Mouse (Mus musculus) neural tube, embryonic 14.5 days (tissue): ENCODE results near the gene Zbtb43. TPM values are rescaled to one million over a fixed set of nuclear protein-coding genes. Genes with fewer than 3 reads are reported as not detected.

Experiments used
- ATAC-seq: fragments of 200-750 bp; cut with Nextera tagmentation; 2 replicates; pipeline ENCODE4 v1.8.0; 2017; ENCODE audit warnings: low read depth, mild to moderate bottlenecking, moderate TSS enrichment, moderate library complexity
- H3K27ac ChIP-seq: fragments of 300-500 bp; sonication (generic); 2 replicates; pipeline ENCODE4 v1.5.1; 2014; ENCODE audit warnings: low read depth, mild to moderate bottlenecking, control low read depth, low read length, moderate library complexity, mixed read lengths
- H3K27me3 ChIP-seq: fragments of 300-500 bp; sonication (generic); 2 replicates; pipeline ENCODE4 v1.6.1; 2014; ENCODE audit warnings: low read length; ENCODE audit not compliant: control insufficient read depth, insufficient read depth
- H3K36me3 ChIP-seq: fragments of 300-500 bp; sonication (generic); 2 replicates; pipeline ENCODE4 v1.6.1; 2014; ENCODE audit warnings: low read length, mixed read lengths; ENCODE audit not compliant: control insufficient read depth, insufficient read depth
- H3K4me1 ChIP-seq: fragments of 300-500 bp; sonication (generic); 2 replicates; pipeline ENCODE4 v1.6.1; 2014; ENCODE audit warnings: low read length; ENCODE audit not compliant: control insufficient read depth, insufficient read depth
- H3K4me2 ChIP-seq: fragments of 300-500 bp; sonication (generic); 2 replicates; pipeline ENCODE4 v1.6.1; 2014; ENCODE audit warnings: mild to moderate bottlenecking, low read depth, low read length, control low read depth
- H3K4me3 ChIP-seq: fragments of 300-500 bp; sonication (generic); 2 replicates; pipeline ENCODE4 v1.5.1; 2014; ENCODE audit warnings: low read depth, low read length, control low read depth, mixed read lengths
- H3K9ac ChIP-seq: fragments of 300-500 bp; sonication (generic); replicated peaks from 2 replicates; pipeline ENCODE4 v1.6.1; 2014; ENCODE audit warnings: low read depth, mild to moderate bottlenecking, control low read depth, low read length, mixed read lengths
- H3K9me3 ChIP-seq: fragments of 300-500 bp; sonication (generic); 2 replicates; pipeline ENCODE4 v1.6.1; 2016; ENCODE audit warnings: low read length; ENCODE audit not compliant: control insufficient read depth
- WGBS: fragments of 180-500 bp; shearing (Covaris S2); extraction: QIAGEN DNeasy Blood & Tissue Kit; methylation state at CpG from one replicate; pipeline ENCODE4 v1.1.7; 2014; 5-methylcytosine and 5-hydroxymethylcytosine counted together
- polyA plus RNA-seq: library from polyadenylated mRNA; unstranded; fragments of >200 nt; fragmentation: Nextera tagmentation; extraction: Ambion mirVana; gene quantifications from 2 replicates; pipeline ENCODE4 v1.2.1, GENCODE M21; 2014

Zbtb43 gene
- polyA plus RNA-seq: 29.4 and 31.9 TPM in 2 replicates

GRCm38 (mm10) chr2:33468466-33469097 is at the start of gene Zbtb43:
TSS of gene Zbtb43 (minus strand) at chr2:33468559.
- Histone ChIP-seq H3K4me3 (peak within 1 kb of the TSS; percentile 93), H3K4me1 (peaks cover 15% of the 10 kb centered on the region), H3K27ac (no peak within 1 kb of the TSS), H3K27me3 (no peaks in the 10 kb centered on the region), H3K9ac (peak within 1 kb of the TSS; percentile 87), H3K4me2 (peak within 1 kb of the TSS; percentile 80), H3K36me3 (no peaks in the 10 kb centered on the region; the same call in 1 of the 2 replicates), H3K9me3 (no peaks in the 10 kb centered on the region)
- ATAC-seq: peak; percentile 94
- WGBS: 7% methylated on average over 36 of the region's 36 CpGs

GRCm38 (mm10) chr2:33515856-33516255 is 47.5 kb upstream of the Zbtb43 start:
- Histone ChIP-seq H3K9me3 (no peaks in the 10 kb centered on the region), H3K4me2 (peak overlapping the region; percentile 6; the same call in 1 of the 2 replicates), H3K27ac (peak overlapping the region; percentile 71), H3K9ac (no peak overlapping the region; the same call in none of the 2 replicates), H3K4me3 (no peak overlapping the region), H3K4me1 (peaks cover 12% of the 10 kb centered on the region), H3K27me3 (no peaks in the 10 kb centered on the region), H3K36me3 (no peaks in the 10 kb centered on the region)
- WGBS: 21% methylated on average over 19 of the region's 19 CpGs
- ATAC-seq: peak; percentile 86

- Histone ChIP-seq H3K36me3 (no peaks in the 10 kb centered on the region), H3K9me3 (no peaks in the 10 kb centered on the region), H3K4me2 (peak overlapping the region; percentile 6; the same call in 1 of the 2 replicates), H3K4me3 (no peak overlapping the region), H3K27ac (peak overlapping the region; percentile 71), H3K27me3 (no peaks in the 10 kb centered on the region), H3K4me1 (peaks cover 12% of the 10 kb centered on the region), H3K9ac (no peak overlapping the region; the same call in none of the 2 replicates)
- WGBS: 59% methylated on average over 8 of the region's 8 CpGs
- ATAC-seq: peak; percentile 45
Observed at GRCm38 (mm10) chr2:33515431-33515830, 47.1 kb upstream of the Zbtb43 start.

DNA sequence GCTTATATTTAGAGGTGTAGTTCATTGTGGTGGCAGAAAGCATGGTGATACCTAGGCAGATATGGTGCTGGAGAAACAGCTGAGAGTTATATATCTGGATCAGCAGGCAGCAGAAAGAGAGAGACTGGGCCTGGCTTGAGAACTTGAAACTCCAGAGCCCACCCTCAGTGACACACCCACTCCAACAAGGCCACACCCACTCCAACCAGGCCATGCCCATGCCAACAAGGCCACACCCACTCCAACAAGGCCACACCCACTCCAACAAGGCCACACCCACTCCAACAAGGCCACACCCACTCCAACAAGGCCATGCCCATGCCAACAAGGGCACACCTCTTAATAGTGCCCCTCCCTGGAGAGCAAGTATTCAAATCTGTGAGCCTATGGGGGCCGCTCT is 42.4 kb upstream of the Zbtb43 start:
- Histone ChIP-seq H3K27ac (no peak overlapping the region), H3K27me3 (no peaks in the 10 kb centered on the region), H3K9ac (no peak overlapping the region), H3K4me3 (no peak overlapping the region), H3K4me1 (peaks cover 4% of the 10 kb centered on the region; the same call in 1 of the 2 replicates), H3K36me3 (no peaks in the 10 kb centered on the region), H3K9me3 (no peaks in the 10 kb centered on the region), H3K4me2 (no peak overlapping the region)
- no peak for ATAC-seq
- 95% methylated on average over 1 of the region's 1 CpGs for WGBS

- Histone ChIP-seq H3K9ac (no peak overlapping the region), H3K4me3 (no peak overlapping the region), H3K4me1 (no peaks in the 10 kb centered on the region), H3K4me2 (no peak overlapping the region), H3K9me3 (no peaks in the 10 kb centered on the region), H3K27me3 (no peaks in the 10 kb centered on the region), H3K27ac (no peak overlapping the region), H3K36me3 (no peaks in the 10 kb centered on the region)
- ATAC-seq: no peak
- 25% methylated on average over 2 of the region's 2 CpGs for WGBS
Observed at GRCm38 (mm10) chr2:33502602-33503001, 34.2 kb upstream of the Zbtb43 start.

DNA sequence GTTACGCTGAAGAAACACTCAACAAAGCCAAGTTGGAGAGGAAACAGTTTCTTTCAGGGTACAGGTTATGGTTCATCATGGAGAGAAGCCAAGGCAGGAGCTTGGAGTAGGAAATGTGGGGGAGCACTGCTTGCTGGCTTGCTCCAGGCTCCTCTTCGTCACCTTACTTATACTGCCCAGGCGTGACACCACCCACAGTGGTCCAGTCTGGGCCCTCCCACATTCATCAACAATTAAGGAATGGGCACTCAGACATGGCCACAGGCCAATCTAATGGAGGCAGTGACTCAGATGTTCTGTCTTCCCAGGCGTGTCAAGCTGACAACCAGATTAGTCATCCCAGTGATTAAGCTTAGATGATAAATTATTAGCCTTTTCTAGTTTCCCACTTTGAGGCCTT is 29.9 kb upstream of the Zbtb43 start:
- ATAC-seq: no peak
- H3K9me3 ChIP-seq: no peaks in the 10 kb centered on the region
- 84% methylated on average over 4 of the region's 4 CpGs for WGBS

DNA sequence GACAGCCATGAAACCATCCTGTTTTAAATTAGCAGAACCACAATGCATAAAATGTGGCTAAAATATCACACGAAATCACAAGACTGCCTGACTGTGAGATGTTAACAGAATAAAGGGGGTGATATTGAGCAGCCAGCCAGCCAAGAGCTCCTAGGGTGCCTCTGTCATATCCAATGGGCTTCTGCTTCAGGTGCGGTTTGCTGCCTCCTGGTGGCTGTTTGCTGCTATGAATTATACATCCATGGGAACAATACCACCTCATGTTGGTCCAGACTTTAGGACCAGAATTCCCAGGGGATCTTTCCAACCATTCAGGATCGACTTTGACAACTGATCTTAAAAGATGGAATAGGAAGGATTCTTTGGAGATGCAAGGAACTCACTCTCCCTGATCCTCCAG is 27.3 kb upstream of the Zbtb43 start:
- 58% methylated on average over 3 of the region's 3 CpGs for WGBS

More for the DNA sequence above, 29.9 kb upstream of the Zbtb43 start:
- Histone ChIP-seq H3K27me3 (no peaks in the 10 kb centered on the region), H3K27ac (no peak overlapping the region), H3K4me1 (no peaks in the 10 kb centered on the region), H3K36me3 (no peaks in the 10 kb centered on the region), H3K4me3 (no peak overlapping the region), H3K4me2 (no peak overlapping the region), H3K9ac (no peak overlapping the region)

DNA sequence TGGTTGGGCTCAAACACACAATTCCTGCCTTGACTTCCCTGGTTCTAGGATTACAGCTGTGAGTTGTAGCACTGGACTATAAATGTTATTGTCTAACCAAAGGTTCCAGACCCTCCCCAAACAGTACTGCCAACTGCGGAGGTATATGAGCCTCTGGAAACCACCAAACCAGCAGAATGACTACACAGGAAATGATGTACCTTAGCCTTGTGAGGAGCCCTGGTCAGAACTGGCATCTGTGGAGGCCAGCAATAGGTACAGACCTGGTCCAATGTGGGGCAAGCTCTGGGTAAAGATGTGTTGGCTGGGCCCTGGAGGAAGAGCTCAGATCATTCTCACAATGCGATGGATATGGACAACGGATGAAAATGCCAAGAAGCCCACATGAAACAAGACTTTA is 23.7 kb upstream of the Zbtb43 start:
- Histone ChIP-seq H3K4me1 (no peaks in the 10 kb centered on the region), H3K9me3 (no peaks in the 10 kb centered on the region), H3K9ac (no peak overlapping the region), H3K4me2 (no peak overlapping the region), H3K27ac (no peak overlapping the region), H3K4me3 (no peak overlapping the region), H3K36me3 (no peaks in the 10 kb centered on the region), H3K27me3 (no peaks in the 10 kb centered on the region)
- no peak for ATAC-seq
- 91% methylated on average over 3 of the region's 3 CpGs for WGBS

More for the DNA sequence above, 27.3 kb upstream of the Zbtb43 start:
- Histone ChIP-seq H3K4me2 (no peak overlapping the region), H3K9me3 (no peaks in the 10 kb centered on the region), H3K9ac (no peak overlapping the region), H3K27me3 (no peaks in the 10 kb centered on the region), H3K27ac (no peak overlapping the region), H3K4me1 (no peaks in the 10 kb centered on the region), H3K4me3 (no peak overlapping the region), H3K36me3 (no peaks in the 10 kb centered on the region)
- ATAC-seq: no peak

DNA sequence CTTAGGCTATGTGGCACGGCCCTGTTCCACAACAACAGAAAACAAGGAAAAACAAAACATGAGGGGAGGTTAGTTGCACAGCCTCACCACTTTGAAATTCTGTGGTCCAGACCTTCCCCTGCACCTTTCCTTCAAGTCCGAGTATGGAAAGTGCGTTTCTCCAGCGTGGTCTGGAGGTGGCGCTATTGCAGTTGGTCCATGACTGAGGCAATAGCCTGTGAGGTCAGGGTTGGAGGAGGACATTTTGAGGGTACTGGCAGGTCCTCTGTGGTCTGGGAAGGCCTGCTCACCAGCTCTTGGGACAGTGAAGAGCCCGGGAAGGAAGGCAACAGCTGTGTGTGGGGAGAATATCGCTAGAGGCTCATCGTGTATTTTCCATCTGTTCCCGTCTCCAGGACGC is 21.2 kb upstream of the Zbtb43 start:
- Histone ChIP-seq H3K4me3 (no peak overlapping the region), H3K36me3 (no peaks in the 10 kb centered on the region), H3K27me3 (no peaks in the 10 kb centered on the region; the same call in 1 of the 2 replicates), H3K9ac (no peak overlapping the region), H3K27ac (no peak overlapping the region), H3K9me3 (no peaks in the 10 kb centered on the region), H3K4me1 (no peaks in the 10 kb centered on the region), H3K4me2 (no peak overlapping the region)
- 43% methylated on average over 10 of the region's 10 CpGs for WGBS
- no peak for ATAC-seq
